Mouse (Mus musculus): Measurements from ENCODE around the gene Sult5a1. TPM values are rescaled to one million over a fixed set of nuclear protein-coding genes. Genes with fewer than 3 reads are reported as not detected.

Sult5a1 gene
- polyA plus RNA-seq, 1 experiment from 2014 or later: 2.2 TPM

DNA sequence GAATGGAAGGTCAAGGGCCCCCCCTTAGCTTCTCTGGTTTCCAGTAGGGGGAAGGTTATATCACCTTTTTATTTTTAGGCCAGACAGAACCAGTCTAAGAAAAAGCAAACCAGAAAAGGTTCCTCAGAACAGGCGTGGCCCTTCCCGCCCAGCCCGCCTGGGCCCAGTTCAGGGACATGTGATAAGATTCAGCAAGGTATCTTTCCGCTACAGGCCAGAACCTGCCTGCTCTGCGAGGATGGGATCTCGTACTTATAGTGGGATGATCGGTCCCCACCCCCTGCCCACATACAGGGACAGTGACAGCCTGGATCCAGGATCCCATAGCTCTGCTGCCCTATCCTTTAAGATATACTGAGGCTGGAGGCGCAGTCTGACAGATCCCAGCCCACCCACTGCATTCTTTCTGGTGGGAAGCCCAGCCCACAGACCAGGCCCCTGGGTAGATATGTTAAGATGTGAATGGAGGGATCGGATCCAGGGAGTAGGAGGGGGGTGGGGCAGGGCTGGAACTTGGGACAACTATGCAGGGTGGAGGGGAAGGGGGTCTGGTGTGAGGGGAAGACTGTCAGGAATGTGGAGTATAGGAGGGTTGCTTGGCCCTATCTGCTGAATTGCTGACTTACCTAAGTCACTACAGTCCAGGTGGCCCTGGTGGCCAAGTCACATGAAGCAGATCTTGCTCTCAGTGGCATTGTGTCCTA lies 1.9 kb downstream of the Sult5a1 start:
- no peaks in the 10 kb centered on the region for H3K27me3 ChIP-seq (ENCODE audit: poor library complexity, severe bottlenecking)
- H3K4me1 ChIP-seq: peaks cover 27% of the 10 kb centered on the region
- WGBS: 83% methylated on average over 9 of the region's 9 CpGs
- H3K36me3 ChIP-seq (replicated peaks): no peaks in the 10 kb centered on the region
- no peak overlapping the region for H3K4me3 ChIP-seq
- no peak overlapping the region for H3K27ac ChIP-seq
- no peaks in the 10 kb centered on the region for H3K9me3 ChIP-seq
- DNase-seq (ENCODE audit: extremely low spot score, low spot score): no peak

DNA sequence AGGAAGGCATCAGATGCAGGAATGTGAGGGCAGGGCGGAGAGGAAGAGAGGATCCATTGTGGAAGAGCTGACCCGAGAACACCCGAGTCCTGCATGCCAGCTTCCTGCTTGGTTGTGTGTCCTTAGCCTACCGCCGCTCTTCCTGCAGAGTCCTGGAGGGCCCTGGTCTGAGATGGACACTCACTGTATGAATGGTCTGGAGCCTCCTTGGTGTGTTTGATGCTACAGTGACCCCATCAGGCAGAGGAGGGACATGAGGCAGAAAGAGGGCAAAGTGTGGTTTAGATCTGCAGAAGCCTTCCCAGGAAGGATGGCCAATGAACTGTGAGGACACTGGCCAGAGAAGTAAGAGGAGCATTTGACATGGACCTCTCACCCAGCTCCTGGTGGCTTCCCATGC lies 2.9 kb downstream of the Sult5a1 start:
- H3K9me3 ChIP-seq: no peaks in the 10 kb centered on the region
- no peak for DNase-seq (ENCODE audit: extremely low spot score, low spot score)
- H3K27me3 ChIP-seq (ENCODE audit: poor library complexity, severe bottlenecking): no peaks in the 10 kb centered on the region
- H3K36me3 ChIP-seq (replicated peaks): no peaks in the 10 kb centered on the region
- peaks cover 34% of the 10 kb centered on the region for H3K4me1 ChIP-seq
- H3K4me3 ChIP-seq: no peak overlapping the region
- 72% methylated on average over 5 of the region's 5 CpGs for WGBS
- H3K27ac ChIP-seq: no peak overlapping the region

DNA sequence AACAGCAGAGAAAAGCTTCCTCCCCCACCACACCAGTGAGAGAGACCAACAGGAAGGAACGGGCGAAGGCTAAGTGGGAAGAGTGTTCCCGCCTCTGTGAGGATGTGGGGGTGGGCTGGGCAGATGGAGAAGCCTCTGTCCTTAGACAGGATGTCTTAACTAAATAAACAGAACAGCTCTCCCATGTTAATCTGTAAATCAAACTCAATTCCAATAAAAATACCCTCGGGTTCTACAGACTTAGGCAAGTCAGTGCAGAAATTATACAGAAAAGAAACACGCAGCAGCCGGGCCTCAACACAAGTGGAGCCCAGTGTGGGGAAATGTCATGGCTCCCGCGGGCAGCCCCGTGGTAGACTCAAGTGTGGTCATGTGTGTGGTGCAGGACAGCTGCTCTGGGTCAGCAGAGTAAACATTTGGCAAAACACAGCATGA lies 7.4 kb downstream of the Sult5a1 start:
- no peak overlapping the region for H3K27ac ChIP-seq
- no peaks in the 10 kb centered on the region for H3K27me3 ChIP-seq (ENCODE audit: poor library complexity, severe bottlenecking)
- H3K4me3 ChIP-seq: no peak overlapping the region
- peaks cover 8% of the 10 kb centered on the region for H3K4me1 ChIP-seq
- WGBS: 79% methylated on average over 9 of the region's 9 CpGs
- DNase-seq (ENCODE audit: extremely low spot score, low spot score): no peak
- no peaks in the 10 kb centered on the region for H3K36me3 ChIP-seq (replicated peaks)
- H3K9me3 ChIP-seq: no peaks in the 10 kb centered on the region

DNA sequence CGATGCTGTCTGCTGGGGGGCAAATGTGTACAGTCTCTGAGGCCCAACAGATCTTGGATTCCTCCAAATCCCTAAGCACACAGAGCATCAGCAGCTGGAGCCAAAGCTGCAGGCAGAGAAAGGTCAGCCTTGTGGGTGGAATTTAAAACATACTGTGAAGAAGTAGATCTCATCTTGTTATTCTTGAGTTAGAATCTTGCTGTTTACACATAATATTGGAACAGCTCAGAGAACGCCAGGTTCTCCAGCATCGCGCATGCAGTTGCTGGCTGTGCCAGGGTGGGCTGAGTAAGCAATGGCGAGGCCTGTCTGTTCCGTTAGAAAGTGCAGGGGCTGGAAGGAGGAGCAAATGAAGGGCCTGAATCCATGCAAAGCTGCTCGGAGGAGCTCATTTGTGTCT lies 11.7 kb downstream of the Sult5a1 start:
- no peak overlapping the region for H3K27ac ChIP-seq
- H3K9me3 ChIP-seq: no peaks in the 10 kb centered on the region
- H3K4me3 ChIP-seq: no peak overlapping the region
- H3K27me3 ChIP-seq (ENCODE audit: poor library complexity, severe bottlenecking): no peaks in the 10 kb centered on the region
- H3K4me1 ChIP-seq: peaks cover 8% of the 10 kb centered on the region
- DNase-seq (ENCODE audit: extremely low spot score, low spot score): no peak
- 89% methylated on average over 7 of the region's 7 CpGs for WGBS
- H3K36me3 ChIP-seq (replicated peaks): no peaks in the 10 kb centered on the region

DNA sequence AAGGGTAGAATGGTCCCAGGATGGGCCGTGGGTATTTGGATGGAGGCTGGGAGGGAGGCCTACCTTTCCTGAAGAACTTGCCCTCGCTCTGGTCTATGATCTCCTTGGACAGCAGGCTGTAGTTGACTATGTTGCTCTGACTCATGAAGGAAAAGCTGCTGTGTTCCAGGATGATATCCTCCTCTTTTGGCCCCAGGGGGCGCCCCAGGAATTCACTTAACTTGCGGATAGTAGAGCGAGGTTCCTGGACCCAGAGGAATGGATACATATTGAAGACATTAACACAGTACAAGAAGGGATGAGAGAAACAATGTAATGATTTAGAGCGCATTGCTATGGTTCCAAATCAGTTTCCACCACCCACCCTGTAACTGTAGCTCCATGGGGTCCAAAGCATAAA lies 12.8 kb downstream of the Sult5a1 start:
- Histone ChIP-seq H3K4me1 (no peaks in the 10 kb centered on the region), H3K4me3 (no peak overlapping the region), H3K27ac (no peak overlapping the region), H3K36me3 (replicated peaks) (no peaks in the 10 kb centered on the region), H3K9me3 (no peaks in the 10 kb centered on the region), H3K27me3 (ENCODE audit: poor library complexity, severe bottlenecking) (no peaks in the 10 kb centered on the region)
- no peak for DNase-seq (ENCODE audit: extremely low spot score, low spot score)
- 55% methylated on average over 6 of the region's 6 CpGs for whole genome bisulfite sequencing

DNA sequence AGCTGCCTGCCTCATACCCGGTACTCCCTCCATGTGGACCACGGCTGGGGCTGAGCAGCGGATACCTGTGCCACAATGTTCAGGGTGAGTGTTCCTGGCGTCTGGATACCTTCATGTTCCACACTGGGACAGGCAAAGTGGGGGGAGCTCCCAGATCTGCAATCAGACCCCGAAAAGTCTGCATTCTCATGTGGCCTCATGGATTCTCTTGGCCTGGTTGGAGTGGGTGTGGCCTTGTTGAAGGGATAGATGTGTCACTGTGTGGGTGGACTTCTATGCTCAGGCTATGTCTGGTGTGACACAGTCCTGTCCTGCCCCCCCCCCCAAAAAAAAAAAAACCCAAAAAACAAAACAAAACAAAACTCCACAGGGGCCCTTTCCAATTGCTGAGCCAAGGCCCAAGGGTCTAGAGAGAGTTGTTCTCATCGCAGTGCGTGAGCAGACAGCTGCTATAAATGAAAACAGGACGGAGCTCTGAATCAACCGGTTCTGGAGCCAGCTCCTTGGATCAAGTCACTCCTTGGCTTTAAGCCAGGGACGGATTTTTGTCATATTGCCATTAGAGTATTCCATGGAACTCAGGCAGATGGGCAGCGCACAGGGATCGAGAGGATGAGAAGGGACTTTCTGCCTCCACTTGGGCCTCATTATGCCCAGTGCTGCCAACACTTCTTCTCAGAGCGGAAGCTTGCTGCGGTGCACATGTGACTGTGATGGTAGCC lies 16.2 kb downstream of the Sult5a1 start:
- no peak overlapping the region for H3K4me3 ChIP-seq
- no peaks in the 10 kb centered on the region for H3K36me3 ChIP-seq (replicated peaks)
- 93% methylated on average over 14 of the region's 14 CpGs for WGBS
- H3K4me1 ChIP-seq: peaks cover 18% of the 10 kb centered on the region
- H3K27me3 ChIP-seq (ENCODE audit: poor library complexity, severe bottlenecking): no peaks in the 10 kb centered on the region
- no peaks in the 10 kb centered on the region for H3K9me3 ChIP-seq
- DNase-seq (ENCODE audit: extremely low spot score, low spot score): no peak
- H3K27ac ChIP-seq: no peak overlapping the region

DNA sequence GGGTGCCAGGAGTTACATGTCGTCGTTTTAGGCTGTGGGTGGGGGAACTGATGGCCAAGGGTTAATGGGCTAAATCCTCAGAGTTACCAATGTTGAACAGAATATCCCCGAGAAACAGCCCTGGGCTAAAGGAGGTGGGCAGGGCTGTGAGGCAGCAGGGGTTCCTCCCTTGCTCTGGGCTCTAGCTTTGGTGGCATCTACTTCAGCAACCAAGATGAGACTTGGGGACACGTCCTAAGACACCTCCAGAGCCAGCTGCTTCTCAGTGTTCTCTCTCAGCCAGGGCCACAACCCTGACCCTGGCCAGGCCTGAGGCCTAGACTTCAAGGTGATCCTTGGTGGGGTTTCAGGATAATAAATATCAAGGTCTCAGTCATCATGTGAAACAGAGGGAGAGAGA lies 19.4 kb downstream of the Sult5a1 start:
- Histone ChIP-seq H3K4me1 (peaks cover 41% of the 10 kb centered on the region), H3K27ac (no peak overlapping the region), H3K36me3 (replicated peaks) (no peaks in the 10 kb centered on the region), H3K9me3 (no peaks in the 10 kb centered on the region), H3K27me3 (ENCODE audit: poor library complexity, severe bottlenecking) (no peaks in the 10 kb centered on the region), H3K4me3 (no peak overlapping the region)
- 74% methylated on average over 4 of the region's 4 CpGs for WGBS
- no peak for DNase-seq (ENCODE audit: extremely low spot score, low spot score)

DNA sequence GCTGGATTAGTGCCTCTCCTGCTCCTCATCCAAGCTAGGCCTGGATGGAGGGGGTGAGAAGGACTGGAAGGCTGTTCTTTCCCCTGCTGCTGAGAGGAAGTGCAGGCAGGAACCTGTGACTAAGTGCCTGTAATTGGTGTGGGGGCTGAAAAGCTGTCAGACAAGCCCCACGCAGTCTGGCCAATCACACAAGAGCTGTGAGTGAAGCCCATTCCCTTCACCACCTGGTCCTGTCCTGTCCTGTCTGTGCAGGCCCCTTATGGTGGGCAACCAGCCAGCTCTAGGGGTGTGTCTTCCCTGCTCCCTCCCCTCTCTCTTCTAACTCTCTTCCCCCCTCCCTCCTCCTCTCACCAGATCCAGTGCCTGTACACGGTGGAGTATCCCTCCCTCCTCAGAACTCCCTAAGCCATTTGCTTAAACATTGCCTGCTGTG lies 20.5 kb downstream of the Sult5a1 start:
- H3K27ac ChIP-seq: peak overlapping the region; percentile 79

DNA sequence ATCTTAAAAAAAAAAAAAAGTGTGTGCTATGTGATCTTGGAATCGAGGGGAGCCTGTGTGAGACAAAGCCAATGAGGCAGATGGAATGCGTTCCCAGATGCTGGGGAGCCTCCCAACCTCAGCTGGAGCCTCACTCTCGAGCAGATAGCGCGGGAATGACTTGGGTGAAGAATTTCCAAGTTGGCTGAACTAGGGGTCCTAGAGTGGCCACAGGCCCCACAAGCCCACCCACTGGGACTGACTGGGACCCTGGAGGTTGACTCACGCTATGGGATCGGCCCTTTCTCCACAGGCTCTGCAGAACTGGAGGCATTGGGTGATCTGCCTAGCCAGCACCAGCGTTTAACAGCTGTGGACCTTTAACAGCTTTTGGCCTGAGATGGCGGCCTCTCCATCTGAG lies 21.8 kb downstream of the Sult5a1 start:
- Histone ChIP-seq H3K4me1 (peaks cover 41% of the 10 kb centered on the region), H3K4me3 (no peak overlapping the region), H3K27ac (no peak overlapping the region), H3K36me3 (replicated peaks) (no peaks in the 10 kb centered on the region), H3K27me3 (ENCODE audit: poor library complexity, severe bottlenecking) (no peaks in the 10 kb centered on the region), H3K9me3 (peaks cover 4% of the 10 kb centered on the region; the same call in 1 of the 2 replicates)
- DNase-seq (ENCODE audit: extremely low spot score, low spot score): no peak
- WGBS: 85% methylated on average over 9 of the region's 9 CpGs

More for the DNA sequence above, 20.5 kb downstream of the Sult5a1 start:
- no peak for DNase-seq (ENCODE audit: extremely low spot score, low spot score)
- no peak overlapping the region for H3K4me3 ChIP-seq
- H3K4me1 ChIP-seq: peaks cover 41% of the 10 kb centered on the region
- WGBS: 20% methylated on average over 2 of the region's 2 CpGs
- H3K9me3 ChIP-seq: peaks cover 4% of the 10 kb centered on the region; the same call in 1 of the 2 replicates
- no peaks in the 10 kb centered on the region for H3K27me3 ChIP-seq (ENCODE audit: poor library complexity, severe bottlenecking)
- no peaks in the 10 kb centered on the region for H3K36me3 ChIP-seq (replicated peaks)

DNA sequence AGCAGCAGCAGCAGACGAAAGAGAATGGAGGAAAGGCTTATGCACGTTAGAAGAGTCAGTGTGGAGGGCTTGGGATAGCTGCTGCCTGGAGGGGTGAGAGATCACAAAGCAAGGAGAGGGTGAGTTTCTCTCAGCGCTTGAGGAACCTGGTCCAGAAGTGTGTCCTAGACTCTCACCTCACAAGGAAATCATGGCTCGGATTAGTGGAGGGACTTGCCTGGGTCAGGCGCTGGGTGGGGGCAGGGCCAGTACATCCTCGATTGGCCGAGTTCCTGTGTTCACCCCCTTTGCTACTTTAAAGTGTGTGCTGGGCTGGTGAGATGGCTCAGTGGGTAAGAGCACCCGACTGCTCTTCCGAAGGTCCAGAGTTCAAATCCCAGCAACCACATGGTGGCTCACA lies 22.3 kb downstream of the Sult5a1 start:
- Histone ChIP-seq H3K4me1 (peaks cover 41% of the 10 kb centered on the region), H3K4me3 (peak overlapping the region; percentile 27), H3K27ac (peak overlapping the region; percentile 72), H3K27me3 (ENCODE audit: poor library complexity, severe bottlenecking) (no peaks in the 10 kb centered on the region), H3K9me3 (peaks cover 4% of the 10 kb centered on the region; the same call in 1 of the 2 replicates), H3K36me3 (replicated peaks) (no peaks in the 10 kb centered on the region)
- 42% methylated on average over 9 of the region's 9 CpGs for WGBS
- DNase-seq (ENCODE audit: extremely low spot score, low spot score): no peak

DNA sequence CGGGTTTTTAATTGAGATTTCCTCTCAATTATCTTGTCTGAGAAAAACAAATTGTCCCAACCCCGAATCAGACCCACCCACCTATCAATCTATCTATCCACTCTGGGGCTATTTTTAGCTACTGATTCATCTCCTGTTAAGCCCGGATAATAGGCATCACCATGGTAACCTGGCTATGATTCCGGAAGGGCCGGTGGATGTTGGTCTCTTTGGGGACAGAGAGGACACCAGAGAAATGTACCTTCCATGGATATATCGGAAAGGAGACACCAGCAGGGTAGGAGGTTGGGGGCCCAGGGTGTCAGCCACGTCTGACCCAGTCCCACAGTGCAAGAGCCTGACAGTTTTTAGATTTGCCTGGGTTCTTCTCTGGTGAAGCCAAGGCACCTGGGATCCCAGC lies 22.7 kb downstream of the Sult5a1 start:
- no peaks in the 10 kb centered on the region for H3K27me3 ChIP-seq (ENCODE audit: poor library complexity, severe bottlenecking)
- H3K9me3 ChIP-seq: peaks cover 4% of the 10 kb centered on the region; the same call in 1 of the 2 replicates
- peaks cover 41% of the 10 kb centered on the region for H3K4me1 ChIP-seq
- DNase-seq (ENCODE audit: extremely low spot score, low spot score): no peak
- peak overlapping the region; percentile 27 for H3K4me3 ChIP-seq
- H3K36me3 ChIP-seq (replicated peaks): no peaks in the 10 kb centered on the region
- 27% methylated on average over 7 of the region's 7 CpGs for whole genome bisulfite sequencing
- H3K27ac ChIP-seq: peak overlapping the region; percentile 72

DNA sequence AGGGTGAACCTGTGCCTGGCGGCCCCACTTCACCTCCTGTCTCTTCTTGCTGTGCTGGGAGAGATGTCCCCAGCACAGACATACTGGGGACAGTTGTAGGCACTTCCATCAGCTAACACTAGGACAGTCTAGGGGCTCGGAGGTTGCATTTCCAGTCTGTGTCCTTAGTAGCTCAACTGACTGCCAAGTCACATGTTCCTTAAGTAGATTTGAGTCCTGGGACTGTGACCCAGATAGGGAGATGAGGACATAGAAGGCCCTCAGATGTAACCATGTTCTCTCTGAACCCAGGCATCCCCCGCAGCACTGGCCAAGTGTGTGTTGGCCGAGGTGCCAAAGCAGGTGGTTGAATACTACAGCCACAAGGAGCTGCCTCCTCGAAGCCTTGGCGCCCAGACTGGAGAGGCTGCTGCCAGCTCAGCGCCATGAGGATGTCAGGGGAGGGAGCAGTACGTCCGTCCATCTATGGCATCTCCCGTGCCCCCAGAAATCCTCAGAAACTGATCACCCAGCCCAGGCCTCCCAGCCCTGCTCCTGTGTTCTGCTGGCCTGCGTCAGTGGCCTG lies 23.9 kb downstream of the Sult5a1 start:
- peak overlapping the region; percentile 72 for H3K27ac ChIP-seq
- no peaks in the 10 kb centered on the region for H3K36me3 ChIP-seq (replicated peaks)
- no peak overlapping the region for H3K4me3 ChIP-seq
- H3K27me3 ChIP-seq (ENCODE audit: poor library complexity, severe bottlenecking): no peaks in the 10 kb centered on the region
- DNase-seq (ENCODE audit: extremely low spot score, low spot score): no peak
- peaks cover 4% of the 10 kb centered on the region; the same call in 1 of the 2 replicates for H3K9me3 ChIP-seq
- WGBS: 91% methylated on average over 11 of the region's 11 CpGs
- peaks cover 41% of the 10 kb centered on the region for H3K4me1 ChIP-seq

DNA sequence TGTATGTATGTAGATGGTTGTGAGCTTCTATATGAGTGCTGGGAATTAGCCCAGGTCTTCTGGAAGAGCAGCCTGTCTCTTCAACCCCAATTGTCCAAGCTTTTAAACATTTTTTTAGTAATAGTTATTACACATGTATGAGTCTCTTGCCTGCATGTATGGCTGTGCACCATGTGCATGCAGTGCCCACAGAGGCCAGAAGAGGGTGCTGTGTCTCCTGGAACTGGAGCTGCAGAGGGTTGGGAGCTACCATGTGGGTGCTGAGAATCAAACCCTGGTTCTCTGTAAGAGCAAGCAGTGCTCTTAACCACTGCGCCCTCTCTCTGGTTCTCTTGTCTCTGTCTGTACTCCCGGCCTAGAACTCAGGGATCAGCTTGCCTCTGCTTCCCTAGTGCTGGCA lies 25.2 kb downstream of the Sult5a1 start:
- 0 out of 2 replicates have a peak, but pooled peaks cover 6% of the 10 kb centered on the region for H3K27me3 ChIP-seq (ENCODE audit: poor library complexity, severe bottlenecking)
- no peaks in the 10 kb centered on the region for H3K36me3 ChIP-seq (replicated peaks)
- H3K4me3 ChIP-seq: no peak overlapping the region
- peaks cover 33% of the 10 kb centered on the region for H3K4me1 ChIP-seq
- peaks cover 4% of the 10 kb centered on the region; the same call in 1 of the 2 replicates for H3K9me3 ChIP-seq
- H3K27ac ChIP-seq: no peak overlapping the region
- no peak for DNase-seq (ENCODE audit: extremely low spot score, low spot score)
- 97% methylated on average over 2 of the region's 2 CpGs for WGBS

All from forebrain, embryonic 10.5 days (tissue).